Mouse (Mus musculus) midbrain, embryonic 11.5 days (tissue): ENCODE measurements around the gene A830018L16Rik. TPM values are rescaled to one million over a fixed set of nuclear protein-coding genes. Genes with fewer than 3 reads are reported as not detected.
A peak's percentile ranks its signal among the peaks of the same experiment; 100 is the strongest.

Experiments
- ATAC-seq: fragments of 200-750 bp; cut with Nextera tagmentation; 2 replicates; pipeline ENCODE4 v1.8.0; 2017; ENCODE audit warnings: moderate TSS enrichment, moderate library complexity; ENCODE audit not compliant: low FRiP score
- DNase-seq: peaks from one replicate; pipeline ENCODE4 v3.0.0; 2015; ENCODE audit warnings: low spot score; ENCODE audit errors: missing footprints
- H3K27ac ChIP-seq: fragments of 300-500 bp; sonication (generic); 2 replicates; pipeline ENCODE4 v1.5.1; 2014; ENCODE audit warnings: low read depth, low read length
- H3K27me3 ChIP-seq: fragments of 300-500 bp; sonication (generic); 2 replicates; pipeline ENCODE4 v1.6.1; 2014; ENCODE audit warnings: mild to moderate bottlenecking, low read length, moderate library complexity, mixed read lengths; ENCODE audit not compliant: control insufficient read depth, insufficient read depth
- H3K36me3 ChIP-seq: fragments of 300-500 bp; sonication (generic); 2 replicates; pipeline ENCODE4 v1.6.1; 2014; ENCODE audit warnings: mild to moderate bottlenecking, low read length, moderate library complexity, mixed read lengths; ENCODE audit not compliant: control insufficient read depth, insufficient read depth
- H3K4me1 ChIP-seq: fragments of 300-500 bp; sonication (generic); 2 replicates; pipeline ENCODE4 v1.6.1; 2014; ENCODE audit warnings: low read length; ENCODE audit not compliant: control insufficient read depth, insufficient read depth
- H3K4me2 ChIP-seq: fragments of 300-500 bp; sonication (generic); 2 replicates; pipeline ENCODE4 v1.6.1; 2014; ENCODE audit warnings: mild to moderate bottlenecking, moderate library complexity
- H3K4me3 ChIP-seq: fragments of 300-500 bp; sonication (generic); 2 replicates; pipeline ENCODE4 v1.5.1; 2014; ENCODE audit warnings: low read depth, low read length
- H3K9ac ChIP-seq: fragments of 300-500 bp; sonication (generic); 2 replicates; pipeline ENCODE4 v1.6.1; 2014; ENCODE audit warnings: low read length
- H3K9me3 ChIP-seq: fragments of 300-500 bp; sonication (generic); 2 replicates; pipeline ENCODE4 v1.6.1; 2016; ENCODE audit warnings: low read length; ENCODE audit not compliant: control insufficient read depth
- WGBS: fragments of 180-500 bp; shearing (Covaris S2); extraction: QIAGEN DNeasy Blood & Tissue Kit; methylation state at CpG from one replicate; pipeline ENCODE4 v1.1.7; 2014; 5-methylcytosine and 5-hydroxymethylcytosine counted together
- polyA plus RNA-seq: library from polyadenylated mRNA; unstranded; fragments of >200 nt; fragmentation: Nextera tagmentation; extraction: Ambion mirVana; gene quantifications from 2 replicates; pipeline ENCODE4 v1.2.1, GENCODE M21; 2014

Gene A830018L16Rik
- polyA plus RNA-seq, 1 experiment from 2014 or later = 2.7 TPM

DNA sequence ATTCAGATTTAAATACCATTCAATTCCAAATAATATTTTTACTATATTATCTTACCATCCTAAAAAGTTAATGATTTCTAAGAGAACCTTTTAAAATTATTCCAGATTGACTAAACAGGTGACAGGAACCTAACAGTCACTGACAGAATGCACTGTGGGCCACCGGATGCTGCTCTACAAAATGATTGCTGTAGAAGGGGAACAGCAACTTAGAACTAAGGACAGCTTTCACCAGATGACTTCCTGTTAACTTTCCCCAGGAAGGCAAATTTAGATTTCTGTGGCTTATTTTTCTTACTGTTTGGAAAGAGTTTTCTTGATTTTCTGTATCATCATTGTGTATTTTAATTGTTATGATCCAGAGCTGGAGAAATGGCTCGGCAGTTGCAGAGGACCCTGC is 156.4 kb downstream of the A830018L16Rik start:
- H3K4me1 ChIP-seq = no peaks in the 10 kb centered on the region
- H3K27ac ChIP-seq = no peak overlapping the region
- H3K36me3 ChIP-seq = no peaks in the 10 kb centered on the region
- DNase-seq (no peak), ATAC-seq (no peak)
- H3K9me3 ChIP-seq = no peaks in the 10 kb centered on the region
- no peak overlapping the region for H3K9ac ChIP-seq
- WGBS = 93% methylated on average over 2 of the region's 2 CpGs
- no peak overlapping the region for H3K4me2 ChIP-seq
- H3K27me3 ChIP-seq = no peaks in the 10 kb centered on the region
- no peak overlapping the region for H3K4me3 ChIP-seq

DNA sequence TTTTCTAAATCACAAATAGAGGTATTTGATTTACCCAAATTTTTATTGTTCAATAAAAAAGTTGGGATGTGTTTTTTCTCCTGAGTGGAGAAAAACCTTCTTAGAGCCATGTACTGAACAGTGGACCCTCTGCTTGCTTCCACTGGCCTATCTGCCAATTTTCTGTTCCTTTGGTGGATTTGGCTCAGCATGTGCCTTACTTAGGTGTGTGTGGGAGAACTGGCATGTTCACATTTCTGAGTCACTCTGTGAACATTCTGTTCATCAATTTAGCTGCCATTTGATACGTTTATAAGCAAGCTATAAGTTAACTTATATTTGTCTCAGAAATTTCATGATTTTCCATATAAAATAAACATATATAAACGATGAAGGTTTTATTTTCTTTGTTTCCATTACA is 159.6 kb downstream of the A830018L16Rik start:
- no peaks in the 10 kb centered on the region for H3K9me3 ChIP-seq
- H3K36me3 ChIP-seq = no peaks in the 10 kb centered on the region
- no peak overlapping the region for H3K9ac ChIP-seq
- no peak overlapping the region for H3K27ac ChIP-seq
- no peak for DNase-seq
- no peak for ATAC-seq
- H3K4me1 ChIP-seq = no peaks in the 10 kb centered on the region
- no peak overlapping the region for H3K4me2 ChIP-seq
- no peak overlapping the region for H3K4me3 ChIP-seq
- no peaks in the 10 kb centered on the region for H3K27me3 ChIP-seq
- WGBS = 85% methylated on average over 2 of the region's 2 CpGs

DNA sequence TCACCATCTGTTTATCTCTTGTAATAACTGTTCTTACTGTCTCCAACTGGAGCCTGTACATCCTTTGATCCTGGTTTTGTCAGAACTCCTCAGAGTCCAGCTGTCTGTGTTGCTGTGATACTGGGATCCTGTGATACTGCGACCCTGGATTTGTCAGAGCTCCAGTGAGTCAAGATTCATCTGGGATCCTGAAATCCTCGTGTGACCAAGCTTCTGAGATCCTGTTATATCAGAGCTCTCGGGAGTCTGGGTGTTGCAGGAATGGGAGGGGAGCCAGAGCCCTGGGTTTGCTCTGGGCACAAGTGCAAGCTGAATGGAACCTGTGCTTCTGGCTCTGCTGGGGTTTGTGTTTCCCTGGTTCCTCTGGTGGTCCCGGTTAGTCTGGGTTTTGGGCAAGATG is 166.1 kb downstream of the A830018L16Rik start:
- 74% methylated on average over 4 of the region's 4 CpGs for WGBS
- Histone ChIP-seq H3K4me3 (no peak overlapping the region), H3K4me1 (no peaks in the 10 kb centered on the region), H3K9me3 (no peaks in the 10 kb centered on the region), H3K9ac (no peak overlapping the region), H3K36me3 (no peaks in the 10 kb centered on the region), H3K27me3 (no peaks in the 10 kb centered on the region), H3K4me2 (no peak overlapping the region), H3K27ac (no peak overlapping the region)
- DNase-seq (no peak), ATAC-seq (no peak)

DNA sequence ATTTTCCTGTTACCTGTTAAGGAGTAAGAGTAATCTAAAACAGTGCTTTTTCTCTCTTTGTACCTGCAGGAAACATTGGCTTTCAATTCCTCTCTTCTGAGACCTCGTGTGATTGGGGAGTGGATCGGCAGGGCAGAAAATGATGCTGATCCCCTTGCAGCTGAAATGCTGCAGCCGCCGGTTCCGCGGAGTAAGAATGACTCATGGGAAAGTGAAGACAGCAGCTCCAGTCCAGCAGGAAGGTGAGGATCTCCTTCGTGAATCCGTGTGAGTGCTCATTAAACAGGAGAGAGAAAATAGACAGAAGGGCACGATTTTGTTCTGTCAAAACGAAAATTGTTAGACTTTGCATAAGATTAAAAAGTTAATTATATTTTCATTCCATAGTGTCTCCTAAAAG is 174.4 kb downstream of the A830018L16Rik start:
- Histone ChIP-seq H3K9me3 (no peaks in the 10 kb centered on the region), H3K4me3 (no peak overlapping the region), H3K27ac (no peak overlapping the region), H3K9ac (no peak overlapping the region), H3K4me1 (no peaks in the 10 kb centered on the region), H3K36me3 (no peaks in the 10 kb centered on the region), H3K4me2 (no peak overlapping the region), H3K27me3 (no peaks in the 10 kb centered on the region)
- DNase-seq = no peak
- WGBS = 77% methylated on average over 10 of the region's 10 CpGs
- ATAC-seq = no peak

- DNase-seq (no peak), ATAC-seq (no peak)
- no peak overlapping the region for H3K4me3 ChIP-seq
These were observed 236.2 kb downstream of the A830018L16Rik start for GRCm38 (mm10) chr1:11650137-11650536.

DNA sequence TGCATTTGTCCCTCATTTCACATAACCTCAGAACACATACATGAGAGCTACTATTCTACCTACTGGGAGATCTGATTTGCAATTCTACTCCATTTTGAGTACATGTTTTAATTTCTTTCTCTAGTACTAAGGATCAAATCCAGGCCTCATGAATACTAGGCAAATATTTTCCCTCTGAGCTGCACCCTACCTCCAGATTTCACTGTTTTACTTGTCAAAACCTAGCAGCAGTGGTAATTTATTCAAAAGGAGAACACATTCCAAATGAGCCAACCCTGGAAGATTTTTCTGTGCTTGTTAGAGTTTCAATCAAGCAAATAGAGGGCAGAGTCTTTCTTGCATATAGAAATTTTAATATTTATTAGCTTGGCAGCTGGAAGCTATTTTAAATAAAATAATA is 238.9 kb downstream of the A830018L16Rik start:
- ATAC-seq (no peak), DNase-seq (no peak)
- Histone ChIP-seq H3K4me3 (no peak overlapping the region), H3K9ac (no peak overlapping the region), H3K27me3 (no peaks in the 10 kb centered on the region), H3K9me3 (no peaks in the 10 kb centered on the region), H3K4me1 (no peaks in the 10 kb centered on the region), H3K27ac (no peak overlapping the region), H3K36me3 (no peaks in the 10 kb centered on the region), H3K4me2 (no peak overlapping the region)

More at GRCm38 (mm10) chr1:11650137-11650536, 236.2 kb downstream of the A830018L16Rik start:
- Histone ChIP-seq H3K4me1 (no peaks in the 10 kb centered on the region), H3K4me2 (no peak overlapping the region), H3K27ac (no peak overlapping the region), H3K9me3 (no peaks in the 10 kb centered on the region), H3K27me3 (no peaks in the 10 kb centered on the region), H3K36me3 (no peaks in the 10 kb centered on the region), H3K9ac (no peak overlapping the region)

- H3K36me3 ChIP-seq = no peaks in the 10 kb centered on the region
- DNase-seq = peak; percentile 94
- WGBS = 63% methylated on average over 2 of the region's 2 CpGs
- H3K4me3 ChIP-seq = no peak overlapping the region
- no peak overlapping the region for H3K27ac ChIP-seq
- H3K9ac ChIP-seq = no peak overlapping the region
- no peak overlapping the region for H3K4me2 ChIP-seq
- H3K4me1 ChIP-seq = no peaks in the 10 kb centered on the region
- no peaks in the 10 kb centered on the region for H3K27me3 ChIP-seq
- ATAC-seq = peak; percentile 87
- H3K9me3 ChIP-seq = no peaks in the 10 kb centered on the region
These were observed 243.6 kb downstream of the A830018L16Rik start for GRCm38 (mm10) chr1:11657341-11658060.

- Histone ChIP-seq H3K9me3 (no peaks in the 10 kb centered on the region), H3K4me1 (no peaks in the 10 kb centered on the region), H3K36me3 (no peaks in the 10 kb centered on the region), H3K9ac (no peak overlapping the region), H3K27me3 (no peaks in the 10 kb centered on the region), H3K27ac (no peak overlapping the region), H3K4me3 (no peak overlapping the region), H3K4me2 (no peak overlapping the region)
- DNase-seq = peak; percentile 91
- ATAC-seq = peak; percentile 59
- 37% methylated on average over 3 of the region's 3 CpGs for WGBS
These were observed 244.2 kb downstream of the A830018L16Rik start for GRCm38 (mm10) chr1:11658061-11658625.

- Histone ChIP-seq H3K9ac (no peak overlapping the region), H3K36me3 (no peaks in the 10 kb centered on the region), H3K4me2 (no peak overlapping the region), H3K27me3 (peaks cover 6% of the 10 kb centered on the region; the same call in 1 of the 2 replicates), H3K9me3 (peaks cover 9% of the 10 kb centered on the region), H3K4me1 (peaks cover 8% of the 10 kb centered on the region; the same call in 1 of the 2 replicates), H3K27ac (no peak overlapping the region), H3K4me3 (no peak overlapping the region)
- DNase-seq (no peak), ATAC-seq (no peak)
These were observed 330.9 kb downstream of the A830018L16Rik start for GRCm38 (mm10) chr1:11744749-11745314.
